Mouse (Mus musculus): ENCODE data around the gene D630036H23Rik.
"Not testable (repeated sequence)": the region's sequence is repeated elsewhere in the genome, so short reads cannot be mapped to it uniquely, and the experiment has no call there.

The D630036H23Rik gene

GRCm38 (mm10) chr12:36381441-36382340 lies at the start of gene D630036H23Rik, which contains the start of gene Ispd:
Gene D630036H23Rik, minus strand, starts transcription at chr12:36382181.
Gene Ispd, plus strand, starts transcription at chr12:36381450.
- peak; percentile 60 to 81 for DNase-seq (ENCODE audit: low spot score in 2 of 2)

GRCm38 (mm10) chr12:36426163-36427045 lies 44.4 kb upstream of the D630036H23Rik start:
- DNase-seq (ENCODE audit: low spot score in 2 of 2): no peak

GRCm38 (mm10) chr12:36425258-36425657 lies 43.3 kb upstream of the D630036H23Rik start:
- no peak for DNase-seq (ENCODE audit: low spot score in 2 of 2)

- DNase-seq (ENCODE audit: low spot score in 2 of 2): no peak
Measured at GRCm38 (mm10) chr12:36423677-36424076, 41.7 kb upstream of the D630036H23Rik start.

- DNase-seq (ENCODE audit: low spot score in 2 of 2): no peak
Measured at GRCm38 (mm10) chr12:36395115-36395514, 13.1 kb upstream of the D630036H23Rik start.

GRCm38 (mm10) chr12:36386991-36387390 lies 5.0 kb upstream of the D630036H23Rik start:
- DNase-seq (ENCODE audit: low spot score in 2 of 2): no peak

GRCm38 (mm10) chr12:36385386-36385785 lies 3.4 kb upstream of the D630036H23Rik start:
- no peak for DNase-seq (ENCODE audit: low spot score in 2 of 2)

GRCm38 (mm10) chr12:36380806-36381205 lies 1.2 kb downstream of the D630036H23Rik start:
- no peak for DNase-seq (ENCODE audit: low spot score in 2 of 2)

GRCm38 (mm10) chr12:36380254-36380653 lies 1.7 kb downstream of the D630036H23Rik start:
- DNase-seq (ENCODE audit: low spot score in 2 of 2): no peak

GRCm38 (mm10) chr12:36376391-36376790 lies 5.6 kb downstream of the D630036H23Rik start:
- not testable (repeated sequence) for DNase-seq (ENCODE audit: low spot score in 2 of 2)

- DNase-seq (ENCODE audit: low spot score in 2 of 2): no peak
Measured at GRCm38 (mm10) chr12:36373237-36373998, 8.6 kb downstream of the D630036H23Rik start.

GRCm38 (mm10) chr12:36364013-36364412 lies 18.0 kb downstream of the D630036H23Rik start:
- no peak for DNase-seq (ENCODE audit: low spot score in 2 of 2)

- no peak for DNase-seq (ENCODE audit: low spot score in 2 of 2)
Measured at GRCm38 (mm10) chr12:36360693-36361092, 21.3 kb downstream of the D630036H23Rik start.

GRCm38 (mm10) chr12:36360064-36360463 lies 21.9 kb downstream of the D630036H23Rik start:
- no peak for DNase-seq (ENCODE audit: low spot score in 2 of 2)

GRCm38 (mm10) chr12:36344131-36344530 lies 37.9 kb downstream of the D630036H23Rik start:
- DNase-seq (ENCODE audit: low spot score in 2 of 2): no peak

- no peak for DNase-seq (ENCODE audit: low spot score in 2 of 2)
Measured at GRCm38 (mm10) chr12:36333837-36334281, 48.1 kb downstream of the D630036H23Rik start.

GRCm38 (mm10) chr12:36332676-36333075 lies 49.3 kb downstream of the D630036H23Rik start:
- DNase-seq (ENCODE audit: low spot score in 2 of 2): no peak

Data from cerebellum, postnatal 4 days (tissue).